Mouse (Mus musculus) naive thymus-derived CD4-positive, alpha-beta T cell, adult 5 months (primary cell): ENCODE data around the gene Sccpdh. TPM values are rescaled to one million over a fixed set of nuclear protein-coding genes. Genes with fewer than 3 reads are reported as not detected.

Source experiments
- polyA plus RNA-seq: library from polyadenylated mRNA; unstranded; fragments of 100-300 nt; shearing (Covaris generic); gene quantifications from one replicate; pipeline ENCODE4 v1.2.1, GENCODE M21; 2017

Sccpdh gene
- polyA plus RNA-seq: 0.76 TPM

DNA sequence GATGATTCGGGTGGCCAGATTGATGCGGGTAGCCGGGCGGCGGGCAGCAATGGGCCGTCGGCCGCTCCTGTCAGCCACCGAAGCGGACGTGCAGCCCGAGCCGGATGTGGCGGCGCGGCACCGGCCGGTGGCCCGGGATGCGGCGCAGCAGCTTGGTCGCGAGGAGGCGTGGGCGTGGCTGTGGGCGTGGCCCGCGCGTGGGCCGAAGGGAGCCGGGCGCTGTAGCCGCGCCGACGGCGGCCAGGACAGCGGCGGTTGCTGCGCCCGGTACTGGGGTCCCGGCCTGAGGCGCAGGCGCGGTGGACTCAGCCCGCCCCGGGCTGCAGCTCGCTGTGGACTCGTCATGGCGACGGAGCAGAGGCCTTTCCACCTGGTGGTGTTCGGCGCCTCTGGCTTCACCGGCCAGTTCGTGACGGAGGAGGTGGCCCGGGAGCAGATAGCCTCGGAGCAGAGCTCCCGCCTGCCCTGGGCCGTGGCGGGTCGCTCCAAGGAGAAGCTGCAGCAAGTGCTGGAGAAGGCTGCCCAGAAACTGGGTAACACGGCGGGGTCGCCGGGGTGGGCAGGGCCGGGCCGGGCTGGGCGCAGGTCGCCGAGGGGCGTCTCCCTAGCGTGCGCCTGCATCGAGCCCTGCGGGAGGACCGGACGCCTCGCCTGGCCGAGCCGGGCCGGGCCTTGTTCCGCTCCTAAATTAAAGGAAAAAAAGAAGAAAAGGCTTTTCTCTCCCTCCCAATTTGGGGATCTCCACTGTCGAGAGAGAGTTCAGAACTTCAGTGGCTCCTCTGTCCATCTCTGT lies at the start of gene Sccpdh:
TSS of gene Sccpdh (plus strand) at position 198 of the 793 bp plus-strand sequence.

Other genes with a start within 250 kb of the Sccpdh start
- gene Smyd3, start 150.2 kb upstream of the Sccpdh start, polyA plus RNA-seq: 55.1 TPM
- 81.5 TPM for gene Tfb2m, start 121.9 kb upstream of the Sccpdh start, polyA plus RNA-seq
- gene Cnst, start 121.8 kb upstream of the Sccpdh start, polyA plus RNA-seq: 86.0 TPM
- gene Kif28, start 77.1 kb downstream of the Sccpdh start, polyA plus RNA-seq: not detected
- gene Gm10518, start 135.2 kb downstream of the Sccpdh start, polyA plus RNA-seq: 0.45 TPM
- 72.8 TPM for gene Ahctf1, start 135.5 kb downstream of the Sccpdh start, polyA plus RNA-seq